Mouse (Mus musculus): Measurements from ENCODE around the gene Mad2l2. TPM values are rescaled to one million over a fixed set of nuclear protein-coding genes. Genes with fewer than 3 reads are reported as not detected.
A peak's percentile ranks its signal among the peaks of the same experiment; 100 is the strongest.

Gene Mad2l2
- total RNA-seq, 4 experiments from 2014 or later, result 6.9 to 13.6 (median 11.7) TPM

DNA sequence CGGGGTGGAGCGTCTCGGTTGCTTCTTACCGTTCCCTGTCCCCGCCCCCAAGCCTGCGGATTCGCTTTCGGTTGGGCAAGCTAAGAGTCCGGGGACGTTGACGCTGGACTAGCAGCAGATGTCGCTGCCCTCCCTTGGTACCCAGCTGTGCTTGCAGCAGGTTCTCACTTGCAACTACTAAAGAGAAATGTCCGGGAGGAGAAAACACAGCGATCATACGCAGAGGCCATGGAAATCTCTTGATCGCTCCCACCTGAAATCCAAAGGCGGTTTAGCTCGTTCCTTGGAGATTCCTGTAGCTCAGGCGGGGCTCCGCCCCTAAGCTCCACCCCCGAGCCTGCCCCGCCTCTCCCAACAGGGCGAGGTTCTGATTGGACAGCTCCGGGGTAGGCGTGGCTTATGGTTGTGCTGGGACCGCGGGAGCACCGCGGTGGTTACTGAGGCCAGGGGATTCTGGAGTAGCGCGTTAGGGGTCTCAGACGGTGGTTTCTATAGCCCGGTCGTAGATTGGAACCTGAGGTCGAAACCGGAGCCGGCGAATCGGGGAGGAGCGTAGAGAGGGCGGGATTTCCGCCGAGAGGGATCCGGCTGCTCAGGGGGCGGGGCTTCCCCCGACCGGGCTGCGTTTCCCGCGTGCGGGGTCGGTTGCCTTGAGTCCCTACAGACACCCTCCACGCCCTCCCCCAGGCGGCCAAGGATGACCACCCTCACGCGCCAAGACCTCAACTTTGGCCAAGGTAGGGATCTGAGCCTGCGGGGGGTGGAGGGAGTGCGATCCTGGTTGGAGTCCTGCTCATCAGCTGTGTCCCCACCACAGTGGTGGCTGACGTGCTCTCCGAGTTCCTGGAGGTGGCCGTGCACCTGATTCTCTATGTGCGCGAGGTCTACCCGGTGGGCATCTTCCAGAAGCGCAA is 10.2 kb downstream of the Mad2l2 start:
- peak; percentile 92 for DNase-seq (ENCODE audit: low spot score)

DNA sequence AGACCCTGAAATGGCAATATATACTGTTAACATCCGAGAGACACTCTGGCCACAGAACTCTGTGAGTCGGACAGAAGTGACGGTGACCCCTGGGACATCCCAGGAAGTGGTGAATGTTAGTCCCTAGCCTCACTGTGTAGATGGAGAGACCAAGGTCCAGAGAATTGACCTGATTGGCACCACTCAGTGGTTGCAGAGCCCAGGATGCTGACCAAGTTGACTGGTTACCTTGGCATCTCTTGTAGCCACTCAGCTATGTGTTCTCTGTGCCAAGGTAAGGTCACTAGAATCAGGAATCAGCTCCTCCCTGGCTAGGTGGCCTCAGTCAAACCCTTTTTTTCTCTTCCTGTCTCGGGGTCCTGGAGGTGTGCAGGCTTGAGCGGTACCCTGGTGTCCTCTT is 13.5 kb downstream of the Mad2l2 start:
- DNase-seq (ENCODE audit: low spot score), result no peak

DNA sequence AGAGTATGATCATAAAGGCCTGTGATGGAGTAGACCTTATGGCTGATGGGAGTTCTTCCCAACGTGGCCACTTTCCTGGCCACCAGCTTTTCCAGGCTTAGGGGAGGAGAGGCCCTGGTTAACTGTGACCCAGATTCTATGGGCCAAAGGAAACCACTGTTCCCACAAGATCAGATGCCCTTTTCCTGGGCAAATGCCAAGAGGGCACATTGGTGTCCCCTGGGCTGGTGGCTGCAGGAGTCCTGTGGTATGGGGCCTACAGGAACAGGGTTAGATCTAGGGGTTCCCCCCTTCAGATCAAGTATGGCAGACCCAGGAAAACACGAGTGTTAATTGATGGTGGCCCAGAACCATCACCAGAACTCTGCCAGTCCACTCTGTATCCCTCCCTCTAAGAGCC is 17.5 kb downstream of the Mad2l2 start:
- DNase-seq (ENCODE audit: low spot score), result no peak

DNA sequence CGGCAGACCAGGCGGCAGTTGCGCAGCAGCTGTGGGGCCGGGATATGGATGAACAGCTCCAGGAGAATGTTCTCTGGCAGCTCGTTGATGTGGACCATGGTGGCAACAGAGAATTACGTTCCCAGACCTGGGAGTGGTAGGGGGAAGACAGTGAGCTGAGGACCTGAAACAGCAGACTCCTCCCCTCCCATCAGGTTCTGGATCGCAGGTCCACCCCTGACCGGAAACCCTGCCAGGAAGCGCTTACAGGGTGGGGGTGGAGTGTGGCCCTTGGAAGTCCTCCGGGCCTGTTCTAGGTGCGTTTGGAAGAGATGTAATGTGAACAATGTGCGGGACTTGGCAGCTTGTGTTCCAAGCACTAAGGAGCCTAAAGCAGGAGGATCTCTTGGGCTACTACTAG is 19.4 kb downstream of the Mad2l2 start:
- no peak for DNase-seq (ENCODE audit: low spot score)

DNA sequence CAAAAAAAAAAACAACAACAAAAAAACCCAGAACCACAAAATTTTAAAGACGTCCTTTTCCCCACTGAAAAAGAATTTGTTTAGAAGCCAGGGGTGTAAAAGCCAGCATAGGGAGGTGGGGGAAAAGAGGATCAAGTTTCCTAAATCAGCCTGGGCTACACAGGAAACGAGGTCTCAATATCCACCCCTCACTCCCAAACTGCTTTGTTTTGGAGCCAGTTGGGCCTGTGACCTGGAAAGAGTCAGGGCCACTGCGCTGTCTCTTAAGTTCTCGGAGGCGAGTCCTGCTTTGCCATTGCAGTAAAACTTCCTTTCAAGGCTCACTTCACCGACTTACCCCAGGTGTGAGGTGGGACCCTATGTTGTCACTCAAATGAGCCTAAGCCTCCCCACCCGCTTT is 20.1 kb downstream of the Mad2l2 start:
- no peak for DNase-seq (ENCODE audit: low spot score)

DNA sequence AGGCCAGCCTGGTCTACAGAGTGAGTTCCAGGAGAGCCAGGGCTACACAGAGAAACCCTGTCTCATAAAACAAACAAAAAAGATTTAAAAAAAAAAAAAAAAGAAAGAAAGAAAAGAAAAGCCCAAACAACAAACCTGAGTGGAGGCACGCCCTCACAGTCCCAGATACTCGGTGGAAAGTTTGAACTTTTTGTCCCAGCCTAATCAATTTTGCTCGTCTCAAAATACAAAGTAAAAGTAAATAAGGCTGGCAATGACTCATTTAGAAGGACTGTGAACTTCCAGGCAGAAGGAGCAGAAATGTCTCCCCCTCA is 20.7 kb downstream of the Mad2l2 start:
- no peak for DNase-seq (ENCODE audit: low spot score)

DNA sequence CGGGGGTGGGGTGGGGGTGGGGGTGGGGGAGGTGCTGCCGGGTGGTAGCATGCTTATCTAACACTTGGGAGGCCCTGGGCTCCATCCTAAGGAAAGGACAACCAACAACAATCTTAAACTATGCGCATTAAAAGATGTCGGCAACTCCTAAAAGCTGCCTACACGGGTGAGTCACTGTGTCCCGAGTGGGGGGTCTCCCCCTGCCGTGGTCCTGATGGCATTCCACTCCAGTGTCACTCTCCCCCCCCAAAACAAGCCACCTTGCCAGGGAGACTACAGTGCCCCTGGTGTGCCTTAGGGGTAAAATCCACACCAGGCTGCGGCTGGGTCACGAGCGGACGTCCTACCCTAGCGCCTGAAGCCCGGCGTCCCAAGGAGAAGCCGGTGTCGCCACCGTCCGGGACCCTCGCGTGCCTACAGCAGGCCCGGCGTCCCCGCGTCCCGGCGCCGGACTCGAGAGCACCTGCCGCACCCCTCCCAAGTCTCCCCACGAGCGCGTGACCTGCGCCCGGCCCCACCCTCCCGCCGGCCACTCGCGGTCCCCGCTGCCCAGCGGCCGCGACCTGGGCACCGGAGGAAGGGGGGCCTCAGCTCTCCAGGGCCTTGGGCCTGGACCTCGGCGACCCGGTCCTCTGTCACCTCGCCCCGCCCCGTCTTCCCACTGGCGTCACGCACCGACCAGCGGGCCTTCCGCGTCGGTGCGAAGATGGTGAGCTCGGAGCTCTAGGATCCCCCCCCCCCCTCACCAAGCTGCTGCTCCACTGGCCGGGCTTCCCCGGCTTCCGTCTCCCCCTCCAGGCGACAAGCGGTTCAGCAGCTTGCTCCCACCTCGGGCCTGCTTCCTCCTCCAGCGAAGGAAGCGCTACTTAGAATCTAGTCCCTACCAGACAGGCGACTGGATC is 21.3 kb downstream of the Mad2l2 start, which contains the start of gene Fbxo6:
Fbxo6 (minus strand) TSS at position 874 of the 902 bp plus-strand sequence.
- DNase-seq (ENCODE audit: low spot score), result peak; percentile 84

DNA sequence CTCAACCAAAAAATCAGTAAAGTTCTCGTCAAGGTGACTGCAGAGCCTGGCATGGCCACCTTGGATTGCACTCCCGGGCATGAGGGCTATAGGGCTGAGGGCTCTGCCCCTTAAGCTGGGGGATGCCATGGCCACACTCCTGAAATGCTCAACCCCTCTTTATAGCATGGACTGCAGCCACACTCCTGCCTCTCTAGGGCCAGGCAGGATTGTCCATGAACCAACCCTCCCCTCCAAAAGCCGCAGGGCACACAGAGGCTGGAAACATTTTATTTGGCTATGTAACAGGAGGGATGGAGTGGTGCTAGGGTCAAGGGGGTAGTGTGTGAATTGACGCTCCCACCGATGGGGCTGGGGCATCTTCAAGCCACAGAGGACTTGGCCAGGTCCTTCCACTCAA is 22.4 kb downstream of the Mad2l2 start:
- DNase-seq (ENCODE audit: low spot score), result no peak

DNA sequence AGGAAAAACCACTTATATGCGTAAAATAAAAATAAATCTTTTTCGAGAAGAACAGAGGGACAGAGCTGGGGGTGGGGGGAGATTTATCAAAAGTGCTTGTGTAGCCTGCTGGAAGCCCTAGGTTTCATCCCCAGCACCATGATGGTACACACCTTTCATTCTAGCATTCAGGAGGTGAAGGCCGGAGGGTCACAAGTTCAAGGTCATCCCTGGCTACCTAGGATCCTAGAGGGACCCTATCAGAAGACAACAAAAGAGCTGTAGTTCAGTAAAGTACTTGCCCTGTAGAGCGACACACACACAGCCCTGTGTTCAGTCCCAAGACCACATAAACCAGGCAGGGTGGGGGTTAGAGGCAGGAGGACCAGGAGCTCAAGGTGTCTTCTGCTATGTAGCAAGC is 23.8 kb downstream of the Mad2l2 start:
- no peak for DNase-seq (ENCODE audit: low spot score)

DNA sequence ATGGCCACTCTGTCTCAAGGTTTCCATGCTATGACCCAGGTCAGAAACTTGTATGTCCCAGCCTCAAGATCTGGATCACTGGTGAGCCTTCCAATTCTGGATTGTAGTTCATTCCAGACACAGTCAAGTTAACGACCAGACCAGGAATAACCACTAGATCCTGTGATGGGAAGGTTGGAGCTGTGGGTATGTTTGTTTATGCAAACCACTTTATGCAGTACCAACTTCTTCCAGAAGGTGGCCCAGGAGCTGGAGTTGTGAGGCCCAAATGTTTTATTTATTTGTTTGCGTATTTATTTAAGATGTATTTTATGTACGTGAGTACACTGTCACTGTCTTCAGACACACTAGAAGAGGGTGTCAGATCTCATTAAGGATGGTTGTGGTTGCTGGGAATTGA is 24.8 kb downstream of the Mad2l2 start:
- DNase-seq (ENCODE audit: low spot score), result no peak

DNA sequence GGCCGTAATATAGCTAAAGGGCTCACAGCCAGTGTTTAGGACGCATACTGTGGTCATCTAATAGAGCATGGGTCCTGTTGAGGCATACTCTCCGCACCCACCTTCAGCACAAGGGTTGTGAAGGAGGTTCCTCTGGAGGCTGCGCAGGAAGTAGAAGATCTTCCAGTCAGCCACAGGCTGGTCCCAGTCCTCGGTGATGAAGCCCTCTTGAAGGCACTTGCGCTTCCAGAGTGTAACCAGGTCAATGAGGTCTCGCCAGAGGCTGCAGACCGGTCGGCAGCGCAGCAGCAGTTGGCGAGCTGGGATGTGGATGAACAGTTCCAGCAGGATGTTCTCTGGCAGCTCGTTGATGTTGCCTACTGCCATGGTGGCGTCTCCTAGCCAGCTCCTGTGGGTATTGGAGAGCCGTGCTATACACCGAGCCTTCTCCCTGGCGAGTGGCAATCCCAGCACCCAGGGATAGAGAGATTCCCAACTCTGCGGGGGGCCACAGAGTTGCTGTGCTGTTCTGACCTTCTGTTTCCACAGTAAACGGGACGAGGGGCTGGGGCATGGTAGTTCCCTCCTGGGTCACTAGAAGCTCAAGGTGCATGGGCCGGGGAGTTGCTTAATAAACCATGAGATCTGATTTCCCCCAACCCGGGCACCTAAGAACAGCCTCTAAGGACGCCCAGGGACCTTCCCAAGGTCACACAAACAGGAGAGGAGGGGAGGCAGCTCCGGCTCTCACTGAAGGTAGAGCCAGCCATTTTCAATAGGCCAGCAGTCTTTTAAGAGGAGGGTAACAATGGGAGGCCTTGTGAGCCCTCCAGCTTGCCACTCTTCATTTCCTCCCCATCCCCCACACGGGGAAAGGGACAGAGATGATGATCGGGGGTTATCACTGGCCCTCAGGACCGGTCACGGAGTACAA is 28.5 kb downstream of the Mad2l2 start:
- DNase-seq (ENCODE audit: low spot score), result no peak

DNA sequence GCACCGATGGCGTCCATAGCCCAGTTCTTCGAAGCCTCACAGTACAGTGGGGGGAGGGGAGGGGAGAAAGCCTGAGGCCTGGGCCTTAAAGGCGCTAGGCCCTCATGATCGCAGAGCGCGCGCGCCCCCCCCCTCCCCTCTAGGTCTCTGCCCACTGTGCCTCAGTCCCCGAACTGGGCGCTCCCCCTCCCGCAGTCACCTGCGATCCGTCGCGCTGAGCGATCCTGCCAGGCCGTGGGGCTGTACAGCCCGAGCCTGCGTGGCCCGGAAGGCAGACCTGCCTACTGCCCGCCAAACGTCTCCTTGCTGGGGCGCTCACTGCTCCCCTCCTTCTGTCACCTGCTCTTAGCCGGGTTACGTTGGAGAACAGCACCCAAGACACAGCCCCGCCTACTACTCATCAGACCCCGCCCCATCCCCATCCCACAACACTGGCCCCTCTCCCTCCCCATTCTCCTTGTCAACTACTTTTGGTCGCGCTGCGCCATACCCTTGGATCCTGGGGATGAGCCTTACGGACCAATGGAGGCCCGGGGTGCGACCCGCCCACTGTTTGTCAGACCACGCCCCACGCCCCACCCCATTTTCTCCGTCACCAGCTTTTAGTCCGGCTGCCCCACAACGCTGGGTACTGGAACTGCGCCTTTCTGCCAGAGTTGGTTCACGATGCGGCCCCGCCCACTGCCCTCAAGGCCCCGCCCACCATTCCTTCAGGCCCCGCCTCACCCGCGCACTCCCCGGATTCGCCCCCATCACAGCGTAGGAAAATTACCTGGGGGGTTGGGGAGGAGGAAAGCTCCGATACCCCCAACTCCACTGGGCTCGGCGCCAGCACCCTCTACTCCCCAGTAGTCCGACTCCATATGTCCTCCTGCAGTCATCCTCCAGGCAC is 29.6 kb downstream of the Mad2l2 start:
- peak; percentile 86 for DNase-seq (ENCODE audit: low spot score)

DNA sequence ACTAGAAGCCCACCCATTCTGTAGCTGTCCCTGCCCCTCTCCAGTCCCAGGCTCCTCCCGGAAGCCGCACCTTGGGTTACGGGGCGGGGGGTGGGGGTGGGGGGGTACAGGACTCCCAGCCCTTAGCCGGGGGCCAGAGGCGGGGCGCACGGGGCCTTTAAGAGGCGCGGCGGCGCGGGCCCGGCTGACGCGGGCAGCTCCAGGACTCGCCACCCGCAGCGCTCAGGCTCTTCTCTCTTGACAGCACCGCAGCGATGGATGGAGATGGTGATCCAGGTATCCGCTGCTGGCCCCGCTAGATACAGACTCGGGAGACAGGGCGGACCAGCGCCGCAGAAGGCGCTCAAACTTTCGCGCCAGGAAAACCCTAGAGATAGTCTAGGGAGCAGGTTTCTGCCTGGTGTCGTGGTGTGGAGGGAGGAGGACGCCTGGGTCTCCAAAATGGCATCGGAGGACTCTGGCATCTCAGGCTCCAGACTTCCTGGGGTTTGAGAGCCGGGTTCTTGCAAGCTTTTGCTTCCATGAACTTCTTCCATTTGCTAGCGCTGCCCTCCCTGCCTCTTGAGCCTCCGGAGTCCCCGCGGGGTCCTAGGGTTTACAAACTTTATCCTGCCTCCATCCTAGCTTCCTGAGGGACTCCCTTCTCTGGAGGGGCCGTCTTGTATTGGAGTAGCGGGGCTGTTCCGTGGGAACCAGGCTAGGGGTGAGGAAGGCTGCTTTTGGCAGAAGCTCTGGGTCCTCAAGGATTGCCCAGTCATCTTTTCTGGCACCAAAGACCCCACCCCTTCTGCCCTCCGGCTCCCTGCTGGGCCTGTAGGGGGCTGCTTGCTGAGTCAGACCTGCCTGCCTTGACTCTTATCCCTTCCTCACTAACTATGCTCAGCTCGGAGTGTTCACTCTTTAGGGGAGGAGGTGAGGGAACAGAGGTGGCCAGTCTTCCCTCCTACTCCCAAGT is 30.5 kb downstream of the Mad2l2 start, which contains the start of the genes Fbxo44 and Fbxo2:
Fbxo44 (minus strand) TSS at position 47 of the 955 bp plus-strand sequence.
Fbxo2 (plus strand) TSS at position 186 of the 955 bp plus-strand sequence.
- DNase-seq (ENCODE audit: low spot score), result no peak

DNA sequence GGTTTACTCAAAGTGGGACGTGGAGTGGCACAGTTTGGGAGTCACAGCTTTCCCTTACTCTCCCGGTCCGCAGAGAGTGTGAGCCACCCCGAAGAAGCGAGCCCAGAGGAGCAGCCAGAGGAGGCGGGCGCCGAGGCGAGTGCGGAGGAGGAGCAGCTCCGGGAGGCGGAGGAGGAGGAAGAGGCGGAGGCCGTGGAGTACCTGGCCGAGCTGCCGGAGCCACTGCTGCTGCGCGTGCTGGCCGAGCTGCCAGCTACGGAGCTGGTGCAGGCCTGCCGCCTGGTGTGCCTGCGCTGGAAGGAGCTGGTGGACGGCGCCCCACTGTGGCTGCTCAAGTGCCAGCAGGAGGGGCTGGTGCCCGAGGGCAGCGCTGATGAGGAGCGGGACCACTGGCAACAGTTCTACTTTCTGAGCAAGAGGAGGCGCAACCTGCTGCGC is 33.8 kb downstream of the Mad2l2 start:
- peak; percentile 36 for DNase-seq (ENCODE audit: low spot score)

DNA sequence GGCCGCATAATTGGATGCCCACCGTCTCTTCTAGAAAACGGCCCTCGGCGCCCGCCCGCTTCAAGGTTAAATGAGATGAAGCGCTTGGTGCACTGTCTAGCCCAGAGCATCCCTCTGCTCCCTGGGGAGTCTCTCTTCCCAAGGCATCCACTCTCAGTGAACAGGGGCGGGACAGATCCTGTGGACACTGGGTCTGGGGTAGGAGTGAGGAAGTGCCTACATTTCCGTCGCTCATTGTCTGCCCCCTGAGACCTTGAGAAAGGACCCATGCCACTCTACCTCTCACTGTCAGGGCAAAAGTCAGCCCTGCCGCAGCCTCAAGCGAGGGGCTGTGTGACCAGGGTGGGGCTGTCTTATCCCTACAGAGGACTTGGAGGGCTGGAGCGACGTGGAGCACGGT is 34.3 kb downstream of the Mad2l2 start:
- no peak for DNase-seq (ENCODE audit: low spot score)

DNA sequence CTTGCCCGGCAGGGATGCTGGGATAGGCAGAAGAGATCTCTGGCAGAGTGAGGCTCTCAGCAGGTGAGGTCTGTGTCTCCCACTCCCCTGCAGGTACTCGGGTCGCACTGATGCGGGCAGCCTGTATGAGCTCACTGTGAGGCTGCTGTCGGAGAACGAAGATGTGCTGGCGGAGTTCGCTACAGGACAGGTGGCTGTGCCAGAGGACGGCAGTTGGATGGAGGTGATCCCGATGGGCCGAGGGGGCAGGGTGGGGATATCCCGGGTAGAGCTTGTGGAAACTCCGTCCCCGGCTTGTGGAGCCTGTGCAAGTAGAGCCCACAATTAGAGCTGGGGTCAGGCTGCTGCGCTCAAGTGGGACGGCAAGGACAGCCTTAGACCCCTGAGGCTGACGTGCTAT is 35.4 kb downstream of the Mad2l2 start:
- DNase-seq (ENCODE audit: low spot score), result no peak

DNA sequence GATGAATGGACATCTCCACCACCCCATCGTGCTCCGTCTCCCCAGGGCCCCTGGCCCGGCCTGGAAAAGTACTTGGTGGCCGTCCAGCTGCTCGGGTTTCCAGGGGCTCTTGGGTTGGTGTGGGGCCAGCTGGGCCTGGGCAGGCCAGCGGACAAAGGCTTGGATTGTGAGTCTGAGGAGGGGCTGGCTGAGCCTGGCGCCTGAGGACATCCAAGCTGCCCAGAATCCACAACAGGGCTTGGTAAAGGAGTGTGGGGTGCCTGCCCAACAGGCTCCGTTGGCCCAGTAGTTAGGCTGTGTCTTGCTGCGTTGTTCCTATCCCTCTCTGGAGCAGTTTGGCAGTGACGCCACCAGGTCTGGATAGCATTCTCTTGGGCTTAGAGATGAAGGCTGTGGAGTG is 36.2 kb downstream of the Mad2l2 start:
- DNase-seq (ENCODE audit: low spot score), result no peak

DNA sequence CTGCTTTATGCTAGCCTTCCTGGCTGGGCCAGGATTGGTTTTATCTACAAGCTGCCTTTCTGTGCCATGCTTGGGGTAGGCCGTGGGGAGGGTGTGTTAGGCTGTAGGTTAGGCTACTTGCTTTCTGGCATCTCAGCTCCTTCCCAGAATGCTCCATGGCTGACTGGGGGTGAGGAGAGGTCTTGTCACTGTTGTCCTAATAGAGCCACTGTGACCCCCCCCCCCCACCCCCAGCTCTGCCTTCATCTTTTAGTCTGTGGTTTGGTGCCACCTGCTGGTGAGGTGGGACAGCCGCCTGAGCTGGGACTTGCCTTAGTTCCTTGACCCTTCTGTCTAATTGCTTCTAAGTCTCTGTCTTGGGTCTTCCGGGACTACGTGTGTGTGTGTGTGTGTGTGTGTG is 36.8 kb downstream of the Mad2l2 start:
- DNase-seq (ENCODE audit: low spot score), result peak; percentile 50

DNA sequence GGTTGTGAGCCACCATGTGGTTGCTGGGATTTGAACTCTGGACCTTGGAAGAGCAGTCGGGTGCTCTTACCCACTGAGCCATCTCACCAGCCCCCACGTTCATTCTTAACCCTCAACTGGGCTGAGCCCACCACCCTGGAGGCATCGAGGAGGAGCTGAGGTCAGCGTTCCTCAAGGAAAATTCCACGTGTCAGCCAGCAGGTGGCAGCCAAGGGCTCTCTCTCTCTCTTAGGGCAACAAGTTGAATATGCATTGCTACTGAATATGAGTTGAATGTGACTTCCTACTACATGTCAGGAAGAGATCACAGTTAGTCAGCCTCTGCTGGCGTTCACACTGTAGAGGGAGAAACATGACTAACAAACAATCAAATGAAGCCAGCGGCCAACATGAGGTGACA is 38.1 kb downstream of the Mad2l2 start:
- no peak for DNase-seq (ENCODE audit: low spot score)

All from heart, adult 8-10 months (tissue).